In the genomic region with DNA sequence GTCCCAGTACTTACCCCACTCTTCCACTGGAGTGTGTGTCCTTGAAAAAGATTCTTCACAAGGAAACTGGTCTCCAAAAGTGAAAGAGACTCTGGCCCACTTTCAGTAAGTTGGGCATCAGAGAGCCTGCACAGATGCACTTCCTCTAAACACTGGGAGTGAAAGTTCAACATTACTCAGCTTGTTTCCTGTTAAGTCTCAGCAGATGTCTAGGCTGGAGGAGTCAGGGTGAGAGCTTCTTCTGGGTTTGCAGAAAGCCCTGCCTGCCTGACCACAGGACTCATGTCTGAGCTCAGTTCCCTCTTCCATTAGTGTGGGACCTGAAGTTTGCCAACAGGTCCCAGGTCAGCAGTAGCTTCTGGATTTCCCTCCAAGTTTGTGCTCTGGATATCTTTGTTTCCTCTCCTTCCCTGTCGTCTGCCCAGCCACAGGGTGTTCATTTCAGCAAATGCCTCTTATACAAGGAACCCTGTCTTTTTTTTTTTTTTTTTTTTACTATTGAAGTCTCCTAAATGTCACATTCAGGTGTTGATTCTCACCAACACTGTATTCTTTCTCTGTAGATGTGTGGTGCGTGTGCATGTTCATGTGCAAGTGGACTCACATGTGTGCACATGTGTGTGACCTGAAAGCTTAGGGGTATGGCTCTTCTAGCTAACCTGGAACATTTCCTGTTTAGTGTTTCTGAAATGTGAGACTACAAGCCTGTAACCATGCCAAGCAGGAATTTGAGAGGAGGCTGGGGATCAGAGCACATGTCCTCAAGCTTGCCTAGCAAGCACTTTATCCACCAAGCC, we compare ENCODE assay signal across 11 mouse cellular contexts. TPM values are rescaled to one million over a fixed set of nuclear protein-coding genes. Genes with fewer than 3 reads are reported as not detected.
DNase-seq lines count a peak whose midpoint lies in the region; ATAC-seq lines count a peak whose summit lies in the region.
"Had no signal": no experiment of that assay in that cellular context is flagged by ENCODE, and none has a peak within 500 bp of the region (broad histone marks: within the 10 kb centered on the region; RNA-seq: fewer than 3 reads in every experiment).

Gene Nlrp1b (minus strand): TSS at position 50 of the 797 bp plus-strand sequence.

- peak; percentile 20 for DNase-seq in CD4-positive, CD25-positive, alpha-beta regulatory T cell, adult 2 months (ENCODE audit: low read depth, low spot score)
- DNase-seq in layer of hippocampus, adult 11-12 months (ENCODE audit: low spot score), result peak; percentile 22
- no peak for DNase-seq in layer of hippocampus, adult 8-10 months (ENCODE audit: low spot score in 2 of 2)
- DNase-seq in c-Kit-positive CD71-negative TER-119-negative erythroid progenitor cells, embryonic 14.5 days (ENCODE audit: low read depth), result peak; percentile 0
- no peak for DNase-seq in adipocyte (ENCODE audit: low spot score)
- DNase-seq in hindbrain, embryonic 10.5 days (ENCODE audit: low spot score), result no peak
- DNase-seq: gastrocnemius, adult 2 months; midbrain, embryonic 14.5 days had no signal

- no peaks in the 10 kb centered on the region for H3K4me1 ChIP-seq in hindbrain, embryonic 10.5 days (replicated peaks)

- H3K9me3 ChIP-seq in hindbrain, embryonic 10.5 days, result no peaks in the 10 kb centered on the region

- no peak within 1 kb of the TSS for H3K27ac ChIP-seq in hindbrain, embryonic 10.5 days
- H3K27ac ChIP-seq: gastrocnemius, adult 2 months; hindbrain, postnatal 0 days had no signal

- WGBS in hindbrain, embryonic 10.5 days, result 82% methylated on average over 2 of the region's 2 CpGs

- H3K4me3 ChIP-seq in hindbrain, embryonic 10.5 days, result no peak within 1 kb of the TSS
- H3K4me3 ChIP-seq: gastrocnemius, adult 2 months had no signal

- ATAC-seq in CD4-positive, CD25-positive, alpha-beta regulatory T cell, adult 4 months, result no peak
- peak; percentile 96 for ATAC-seq in megakaryocyte, adult 5-6 weeks (ENCODE audit: poor library complexity, severe bottlenecking)
- ATAC-seq: hindbrain, postnatal 0 days had no signal

- no peaks in the 10 kb centered on the region for H3K36me3 ChIP-seq in hindbrain, embryonic 10.5 days

- no peaks in the 10 kb centered on the region for H3K27me3 ChIP-seq in hindbrain, embryonic 10.5 days (ENCODE audit: insufficient read depth, poor library complexity, severe bottlenecking)

RNA-seq across cellular contexts. Expression of gene Nlrp1b, which starts in this region (rescaled TPM):
- 1 to 10 TPM; 2.8 to 4.8 TPM for polyA plus RNA-seq in CD4-positive, CD25-positive, alpha-beta regulatory T cell, adult 4 months (2017; shearing (Covaris generic))
- total RNA-seq in layer of hippocampus, adult 8-10 months (2022), result 1 to 10 TPM in 1 of 4 experiments, under 1 TPM in 3; 0.24 to 1.1 (median 0.56) TPM
- total RNA-seq in megakaryocyte, adult 5-6 weeks (2015), result 4.1 and 5.6 TPM in 2 replicates
- total RNA-seq in megakaryocyte, adult 5-6 weeks (2017), result 5.5 and 9.8 TPM in 2 replicates
- not detected in 2 replicates for polyA plus RNA-seq in hindbrain, embryonic 10.5 days (2016; fragmentation: Nextera tagmentation; extraction: Ambion mirVana)
- polyA plus RNA-seq: hindbrain, postnatal 0 days; midbrain, embryonic 14.5 days had no signal

Comparison
In these comparisons a context has a peak if more than half of its experiments do, and no peak if none do; other contexts are left out.
1. DNase-seq: peak in CD4-positive, CD25-positive, alpha-beta regulatory T cell, adult 2 months (single experiment), layer of hippocampus, adult 11-12 months (single experiment) and c-Kit-positive CD71-negative TER-119-negative erythroid progenitor cells, embryonic 14.5 days (single experiment); none in layer of hippocampus, adult 8-10 months (0 of 2), adipocyte (single experiment) and hindbrain, embryonic 10.5 days (single experiment).